Mouse (Mus musculus) monocyte, adult 2 months (primary cell): ENCODE results near the gene 0610030E20Rik.

Source experiments
- DNase-seq, 2 experiments: peaks; one replicate each; pipeline ENCODE4 v3.0.0; 2022; ENCODE audit warnings: low spot score in 2 of 2, low read depth in 1 of 2

0610030E20Rik gene

DNA sequence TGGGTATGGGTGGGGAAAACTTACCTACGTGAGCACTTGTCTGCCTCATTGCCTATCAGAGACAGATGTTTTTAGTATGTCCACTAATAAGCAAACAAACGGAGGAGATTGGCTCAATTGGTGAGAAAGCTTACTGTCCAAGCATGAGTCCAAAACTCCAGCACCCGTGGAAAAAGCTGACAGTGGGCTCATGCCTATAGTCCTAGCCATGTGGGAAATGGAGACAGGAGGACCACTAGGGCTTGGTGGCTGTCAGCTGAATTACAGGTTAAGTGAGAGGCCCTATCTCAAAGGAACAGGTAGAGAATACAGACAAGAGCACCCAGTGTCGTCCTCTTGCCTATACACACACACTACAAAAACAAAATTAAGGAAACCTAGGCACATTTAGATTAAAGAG lies 856 bp upstream of the 0610030E20Rik start:
- no peak for DNase-seq

DNA sequence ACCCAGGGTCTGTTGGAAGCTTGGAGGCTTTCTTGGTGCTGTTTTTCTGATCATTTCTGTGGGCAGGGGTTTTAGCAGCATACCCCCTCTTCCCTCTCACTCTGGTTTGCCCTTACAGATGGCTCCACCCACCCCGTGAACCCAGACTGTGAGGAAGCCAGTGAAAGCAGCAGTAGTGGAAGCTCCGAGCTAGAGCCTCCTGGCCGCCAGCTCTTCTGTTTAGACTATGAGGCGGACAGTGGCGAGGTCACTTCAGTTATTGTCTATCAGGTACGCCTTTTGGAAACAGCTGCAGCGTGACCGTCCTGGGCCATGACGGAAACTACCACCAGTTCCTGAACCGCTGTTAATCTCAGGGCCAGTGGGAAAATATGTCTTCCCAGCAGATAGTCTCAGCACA lies 1.3 kb downstream of the 0610030E20Rik start:
- DNase-seq: no peak

- DNase-seq: no peak
Measured at GRCm38 (mm10) chr6:72350214-72350613, 3.1 kb downstream of the 0610030E20Rik start.

DNA sequence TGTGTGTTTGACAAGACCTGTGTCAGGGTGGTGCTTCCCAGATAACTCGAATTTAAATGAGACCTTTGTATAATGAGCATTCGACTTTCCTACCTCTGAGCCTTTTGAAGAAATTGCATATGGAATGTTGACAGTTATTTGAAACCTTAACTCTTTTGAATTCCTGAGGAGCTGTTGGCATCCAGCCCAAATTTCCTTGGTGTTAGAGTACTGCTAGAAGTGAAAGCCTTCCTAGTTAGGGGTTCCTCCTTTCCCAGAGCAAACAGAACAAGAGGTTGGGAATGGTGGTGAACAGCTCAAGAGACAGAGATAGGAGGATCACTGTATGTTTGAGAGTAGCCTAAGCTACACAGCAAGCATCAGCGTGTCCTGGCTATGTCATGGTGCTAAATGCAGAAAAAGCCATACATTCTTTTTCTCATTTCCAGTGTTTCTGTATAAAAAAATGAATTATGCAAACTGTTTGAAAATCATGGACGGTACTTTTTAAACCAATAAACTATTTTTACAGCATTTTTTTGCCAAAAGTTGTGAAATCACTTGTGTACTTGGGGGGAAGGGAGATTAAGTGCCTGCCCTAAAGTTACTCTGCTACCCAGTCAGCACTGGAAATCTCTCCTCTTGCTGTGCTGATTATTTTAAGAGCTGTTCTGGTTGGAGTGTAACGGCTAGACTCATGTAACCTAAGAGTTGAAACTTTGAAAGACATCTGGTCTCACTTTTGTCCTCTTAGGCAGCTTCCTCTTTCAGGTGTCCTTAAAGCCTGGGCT lies 5.7 kb downstream of the 0610030E20Rik start:
- no peak for DNase-seq

- DNase-seq: no peak
Measured at GRCm38 (mm10) chr6:72354025-72354424, 6.9 kb downstream of the 0610030E20Rik start.

GRCm38 (mm10) chr6:72355066-72355911 lies 8.2 kb downstream of the 0610030E20Rik start, which contains the start of gene Tmem150a:
Gene Tmem150a, plus strand, starts transcription at chr6:72355447.
- DNase-seq: peak in 1 of 2 experiments; percentile 9

- no peak for DNase-seq
Measured at GRCm38 (mm10) chr6:72356001-72356532, 8.9 kb downstream of the 0610030E20Rik start.

GRCm38 (mm10) chr6:72357164-72358079 lies 10.3 kb downstream of the 0610030E20Rik start:
- DNase-seq: no peak

- DNase-seq: no peak
Measured at GRCm38 (mm10) chr6:72358086-72358764, 11.1 kb downstream of the 0610030E20Rik start.

DNA sequence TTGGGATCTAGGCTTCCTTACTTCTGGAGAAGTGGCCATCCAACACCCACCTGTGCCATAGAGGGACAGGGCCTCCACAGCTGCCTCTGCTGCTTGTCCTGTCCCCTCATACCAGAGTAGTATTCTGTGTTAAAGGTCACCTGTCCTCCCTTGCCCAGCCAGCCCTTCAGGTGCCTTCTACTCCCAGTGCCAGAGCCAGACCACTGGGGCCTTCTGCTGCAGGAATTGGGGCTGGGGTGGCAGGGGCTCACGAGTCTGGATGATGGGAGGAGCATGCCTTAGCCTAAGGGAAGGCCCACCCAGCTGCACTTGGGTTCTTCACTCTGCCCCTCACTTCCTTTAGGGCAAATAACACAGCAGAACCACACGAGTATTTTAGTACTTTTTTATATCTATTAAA lies 12.2 kb downstream of the 0610030E20Rik start:
- DNase-seq: no peak

- DNase-seq: no peak
Measured at GRCm38 (mm10) chr6:72359891-72360598, 12.9 kb downstream of the 0610030E20Rik start.

DNA sequence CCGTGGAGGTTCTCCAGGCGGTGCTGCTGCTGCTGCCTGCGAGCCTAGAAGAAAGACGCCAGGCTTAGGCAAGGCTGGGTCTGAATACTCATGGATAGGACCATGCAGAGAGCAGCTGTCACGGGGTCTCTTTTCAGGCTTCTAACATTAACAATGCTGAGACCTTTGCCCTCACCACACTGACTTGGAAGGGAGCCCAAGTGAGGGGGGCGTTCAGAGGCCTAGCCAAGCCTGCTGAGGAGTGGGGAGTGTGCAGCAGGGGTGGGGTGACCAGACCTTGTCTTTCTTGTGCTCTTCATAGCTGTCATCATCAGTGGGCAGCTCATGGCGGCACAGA lies 13.4 kb downstream of the 0610030E20Rik start:
- no peak for DNase-seq

- DNase-seq: no peak
Measured at GRCm38 (mm10) chr6:72361121-72361551, 14.0 kb downstream of the 0610030E20Rik start.

- DNase-seq: peak; percentile 88 to 90
Measured at GRCm38 (mm10) chr6:72362132-72363028, 15.3 kb downstream of the 0610030E20Rik start.

- no peak for DNase-seq
Measured at GRCm38 (mm10) chr6:72364009-72364408, 16.9 kb downstream of the 0610030E20Rik start.

DNA sequence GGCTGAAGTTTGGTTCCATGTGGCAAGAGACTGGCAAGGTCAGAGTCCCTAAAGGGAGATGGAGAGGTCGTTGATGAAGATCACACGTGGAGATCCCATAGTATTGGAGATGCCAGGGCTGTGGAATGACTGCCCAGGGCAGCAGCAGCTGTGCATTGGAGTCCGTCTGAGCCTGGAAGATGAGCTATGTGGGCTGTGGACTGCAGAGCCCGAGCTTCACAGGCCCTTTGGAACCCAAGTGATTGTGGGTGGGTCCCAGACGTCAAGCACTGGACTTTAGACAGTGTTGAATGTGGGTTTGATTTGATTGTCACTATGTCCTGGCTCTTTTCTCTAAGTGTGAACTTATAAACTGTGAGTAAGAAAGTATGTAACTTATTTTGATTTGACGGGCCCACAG lies 17.9 kb downstream of the 0610030E20Rik start:
- DNase-seq: no peak

GRCm38 (mm10) chr6:72366304-72366703 lies 19.2 kb downstream of the 0610030E20Rik start:
- no peak for DNase-seq

- DNase-seq: no peak
Measured at GRCm38 (mm10) chr6:72366844-72367443, 19.8 kb downstream of the 0610030E20Rik start, which contains the start of gene Rnf181. Gene Rnf181, minus strand, starts transcription at chr6:72366956.
